Mouse (Mus musculus): ENCODE data around the gene Ap4s1. TPM values are rescaled to one million over a fixed set of nuclear protein-coding genes. Genes with fewer than 3 reads are reported as not detected.

Gene Ap4s1
- polyA plus RNA-seq, 1 experiment from 2014 or later, result 32.6 TPM

Other genes starting within 250 kb of the Ap4s1 start
- 4.1 and 4.6 TPM in 2 replicates for gene Coch, start 97.7 kb upstream of the Ap4s1 start, polyA plus RNA-seq (2015; fragmentation: Nextera tagmentation; extraction: Ambion mirVana)
- 53.6 and 54.0 TPM in 2 replicates for gene Strn3, start 864 bp downstream of the Ap4s1 start, polyA plus RNA-seq (2015; fragmentation: Nextera tagmentation; extraction: Ambion mirVana)
- 48.3 and 50.4 TPM in 2 replicates for gene Hectd1, start 138.5 kb downstream of the Ap4s1 start, polyA plus RNA-seq (2015; fragmentation: Nextera tagmentation; extraction: Ambion mirVana)

Measured in embryonic facial prominence, embryonic 13.5 days (tissue).